Mouse (Mus musculus) splenic B cell, adult 2 months (primary cell): Measurements from ENCODE around the gene Atp5d.
"Not testable (repeated sequence)": the region's sequence is repeated elsewhere in the genome, so short reads cannot be mapped to it uniquely, and the experiment has no call there.

Experiments used
- DNase-seq: peaks from one replicate; pipeline ENCODE4 v3.0.0-alpha.2; 2011; ENCODE audit warnings: low read depth, low spot score
- H3K27me3 ChIP-seq: 2 replicates; pipeline ENCODE4 v1.6.1; 2012; ENCODE audit warnings: mild to moderate bottlenecking, low read length, moderate library complexity, mixed read lengths; ENCODE audit not compliant: control insufficient read depth, poor library complexity, insufficient read depth, severe bottlenecking
- H3K36me3 ChIP-seq: 2 replicates; pipeline ENCODE4 v1.6.1; 2012; ENCODE audit warnings: mild to moderate bottlenecking, low read length, moderate library complexity, mixed read lengths; ENCODE audit not compliant: control insufficient read depth, poor library complexity, insufficient read depth, severe bottlenecking

Gene Atp5d

GRCm38 (mm10) chr10:80160455-80161371 lies 22.3 kb downstream of the Atp5d start:
- Histone ChIP-seq H3K27me3 (no peaks in the 10 kb centered on the region), H3K36me3 (peaks cover 12% of the 10 kb centered on the region)
- peak; percentile 68 for DNase-seq

GRCm38 (mm10) chr10:80161522-80162242 lies 23.2 kb downstream of the Atp5d start:
- Histone ChIP-seq H3K36me3 (peaks cover 4% of the 10 kb centered on the region), H3K27me3 (no peaks in the 10 kb centered on the region)
- DNase-seq = no peak

DNA sequence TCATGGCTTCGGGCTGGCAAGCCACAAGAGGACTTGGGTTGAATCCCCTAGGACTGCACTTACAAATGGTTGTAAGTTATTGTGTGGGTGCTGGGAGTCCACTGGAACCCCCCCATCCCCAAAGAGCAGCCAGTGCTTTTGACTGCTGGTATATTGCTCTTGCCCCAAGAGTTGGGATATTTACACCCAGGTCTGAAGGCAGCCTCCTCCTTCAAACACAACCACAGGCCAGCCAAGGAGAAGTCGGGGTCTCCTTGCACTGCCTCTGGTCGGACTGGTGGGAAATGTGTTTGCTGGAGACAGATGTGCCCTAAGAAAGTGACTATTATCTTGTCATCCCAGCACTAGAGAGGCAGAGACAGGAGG lies 23.8 kb downstream of the Atp5d start:
- H3K36me3 ChIP-seq = no peaks in the 10 kb centered on the region; the same call in 1 of the 2 replicates
- no peaks in the 10 kb centered on the region for H3K27me3 ChIP-seq
- no peak for DNase-seq

DNA sequence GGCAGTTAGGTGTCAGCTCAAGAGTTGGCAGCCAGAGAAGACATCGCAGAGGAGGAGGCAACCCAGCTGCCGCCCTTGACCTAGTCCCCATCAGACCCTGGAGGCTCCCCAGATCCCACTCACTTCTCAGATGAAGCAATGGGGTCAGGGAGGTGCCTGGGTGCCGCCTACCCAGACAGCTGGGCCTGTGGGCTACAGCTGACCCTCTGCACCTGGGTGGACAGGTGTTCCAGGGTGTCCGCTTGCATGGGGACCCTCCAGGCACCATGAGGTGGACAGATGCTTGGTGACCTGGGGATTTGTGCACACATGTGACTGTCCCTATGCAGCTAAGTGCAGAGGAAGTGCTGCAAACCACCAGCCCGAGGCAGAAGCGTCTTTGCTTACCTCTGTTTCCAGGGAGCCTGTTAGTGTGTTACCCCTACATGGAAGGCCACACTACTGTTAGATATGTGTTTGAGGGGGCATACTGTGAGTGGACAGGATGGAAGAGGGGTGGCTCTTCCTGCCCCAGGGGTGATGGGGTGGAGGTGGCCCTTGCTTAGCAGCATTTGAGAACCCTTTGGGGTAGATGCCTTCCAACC lies 24.4 kb downstream of the Atp5d start:
- no peak for DNase-seq

GRCm38 (mm10) chr10:80163721-80164120 lies 25.3 kb downstream of the Atp5d start:
- Histone ChIP-seq H3K36me3 (no peaks in the 10 kb centered on the region), H3K27me3 (no peaks in the 10 kb centered on the region)
- DNase-seq = no peak

More for the DNA sequence above, 24.4 kb downstream of the Atp5d start:
- Histone ChIP-seq H3K27me3 (no peaks in the 10 kb centered on the region), H3K36me3 (no peaks in the 10 kb centered on the region)

DNA sequence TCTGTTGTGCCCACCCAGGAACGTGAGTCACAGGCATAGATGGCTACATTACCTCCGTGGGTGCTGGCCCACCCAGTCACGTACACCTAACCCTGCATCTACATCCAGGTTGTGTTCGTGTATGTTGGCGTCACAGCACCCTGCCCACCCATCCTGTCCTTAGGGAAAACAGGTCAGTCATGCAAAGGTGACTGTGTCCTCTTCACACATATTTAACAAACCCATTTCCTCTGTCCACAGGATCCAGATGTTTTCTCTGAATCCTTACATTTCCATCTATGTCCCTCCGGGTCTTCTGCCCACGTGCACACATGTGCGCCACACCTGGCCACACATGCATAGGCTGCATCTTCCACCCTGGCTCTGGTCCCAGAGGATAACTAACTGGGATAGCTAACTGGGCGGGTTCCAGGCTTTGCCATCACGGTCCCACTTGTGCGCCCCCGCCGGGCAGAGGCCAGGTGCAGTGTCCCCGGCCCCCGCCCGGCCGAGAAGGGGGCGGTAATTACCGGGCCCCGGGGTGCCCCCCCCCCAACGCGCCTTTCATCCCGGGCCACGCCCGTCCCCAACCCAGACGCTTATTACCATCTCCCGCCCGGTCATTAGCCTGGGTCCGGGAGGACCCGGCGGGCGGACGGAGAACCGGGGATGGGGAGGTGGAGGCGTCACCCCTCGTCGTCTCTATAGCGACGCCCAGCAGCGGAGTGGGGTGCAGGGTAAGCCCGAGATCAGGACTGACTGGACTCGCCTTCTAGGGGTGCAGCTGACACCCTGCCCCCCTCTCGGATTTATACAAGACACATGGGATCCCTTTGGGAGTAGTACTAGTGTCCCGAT lies 25.9 kb downstream of the Atp5d start:
- Histone ChIP-seq H3K27me3 (no peaks in the 10 kb centered on the region), H3K36me3 (no peaks in the 10 kb centered on the region)
- no peak for DNase-seq

DNA sequence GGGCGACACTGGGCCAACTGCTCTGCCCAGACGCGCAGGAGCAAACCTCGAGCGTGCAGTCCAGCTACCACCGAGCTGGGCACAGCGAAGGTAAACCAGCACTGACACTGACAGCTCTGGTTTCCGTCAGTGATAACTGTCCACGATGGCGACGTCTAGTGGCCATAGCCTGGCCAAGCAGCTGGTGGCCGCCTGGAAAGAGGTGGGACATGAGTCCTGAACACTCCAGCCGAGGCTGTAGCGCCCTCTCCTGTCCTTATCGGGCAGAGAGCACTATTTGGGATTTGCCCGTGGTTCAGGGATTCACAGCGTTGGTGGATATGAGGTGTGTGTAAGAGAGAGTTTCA lies 26.5 kb downstream of the Atp5d start:
- no peaks in the 10 kb centered on the region for H3K27me3 ChIP-seq
- no peaks in the 10 kb centered on the region for H3K36me3 ChIP-seq
- DNase-seq = peak; percentile 97

GRCm38 (mm10) chr10:80165392-80166128 lies 27.1 kb downstream of the Atp5d start, which contains the start of gene Cirbp:
Cirbp (plus strand) TSS chr10:80165985.
- Histone ChIP-seq H3K27me3 (no peaks in the 10 kb centered on the region), H3K36me3 (peaks cover 4% of the 10 kb centered on the region; the same call in 1 of the 2 replicates)
- DNase-seq = no peak

DNA sequence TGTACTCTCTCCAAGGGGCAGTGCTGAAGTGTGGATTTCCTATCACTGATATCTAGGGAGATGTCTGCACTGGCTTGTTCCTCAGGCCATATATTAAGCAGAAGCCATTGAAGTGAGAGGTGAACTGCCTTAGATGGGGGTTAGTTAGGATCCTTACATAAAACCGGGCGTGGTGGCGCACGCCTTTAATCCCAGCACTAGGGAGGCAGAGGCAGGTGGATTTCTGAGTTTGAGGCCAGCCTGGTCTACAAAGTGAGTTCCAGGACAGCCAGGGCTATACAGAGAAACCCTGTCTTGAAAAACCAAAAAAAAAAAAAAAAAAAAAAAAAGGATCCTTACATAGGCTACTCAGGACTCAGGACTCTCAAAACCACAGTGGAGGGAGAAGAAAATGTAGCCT lies 27.7 kb downstream of the Atp5d start:
- DNase-seq, H3K27me3 ChIP-seq: not testable (repeated sequence)

DNA sequence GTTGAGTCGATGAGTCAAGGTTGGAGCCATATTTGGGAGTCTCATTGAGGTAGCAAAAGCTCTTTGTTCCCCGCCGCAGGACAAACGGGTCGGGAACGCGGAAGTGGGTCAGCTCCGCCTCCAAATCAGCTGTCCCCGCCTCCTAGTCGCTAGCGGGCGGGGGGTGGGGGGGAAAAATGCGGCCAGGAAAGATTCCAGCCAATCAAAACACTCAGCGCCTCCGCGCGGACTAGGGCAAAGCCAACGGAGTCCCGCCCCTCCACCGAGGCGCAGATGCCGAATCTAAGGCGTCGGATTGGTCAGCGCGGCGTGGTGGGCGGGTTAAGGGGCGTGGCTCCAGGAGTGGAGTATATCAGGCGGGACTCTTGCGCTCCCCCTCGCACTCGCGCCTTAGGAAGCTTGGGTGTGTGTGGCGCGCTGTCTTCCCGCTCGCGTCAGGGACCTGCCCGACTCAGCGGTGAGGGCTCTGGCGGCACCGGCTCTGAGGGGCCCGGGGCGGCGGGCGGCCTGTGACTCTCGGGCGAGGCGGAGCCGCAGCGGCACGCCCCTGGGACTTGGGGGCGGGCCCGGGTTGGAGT lies 29.1 kb downstream of the Atp5d start:
- DNase-seq = peak; percentile 99
- H3K36me3 ChIP-seq = peaks cover 11% of the 10 kb centered on the region

More for the DNA sequence above, 27.7 kb downstream of the Atp5d start:
- H3K36me3 ChIP-seq = not testable (repeated sequence)

DNA sequence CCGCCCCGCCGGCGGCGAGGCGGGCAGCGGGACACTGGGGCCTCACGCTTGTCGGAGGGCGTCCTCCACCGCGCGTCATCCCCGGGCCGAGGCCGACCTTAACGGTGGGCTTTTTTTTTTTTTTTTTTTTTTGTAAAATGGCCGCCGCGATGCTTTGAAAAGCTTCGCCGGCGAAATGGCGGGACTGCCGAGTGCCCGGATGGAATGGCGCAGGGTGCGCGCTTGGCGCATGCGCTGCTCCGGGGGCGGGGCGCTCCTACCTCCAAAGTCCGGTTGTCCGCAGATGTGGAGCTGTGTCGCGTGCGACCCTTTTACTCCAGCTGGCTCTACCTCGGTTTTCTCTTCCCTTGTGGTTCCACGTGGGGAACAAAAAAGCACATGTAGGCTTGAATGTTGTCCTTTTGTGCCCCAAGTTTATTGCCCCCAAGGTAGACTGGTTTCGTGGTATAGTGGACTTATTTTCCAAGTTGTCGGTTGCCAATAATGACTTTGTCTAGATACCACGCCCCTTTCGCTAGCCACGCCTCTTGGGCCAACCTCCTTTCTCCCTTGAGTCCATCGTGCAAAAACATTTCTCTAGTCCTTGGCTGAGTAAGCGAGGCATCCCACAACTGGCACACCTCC lies 29.7 kb downstream of the Atp5d start:
- DNase-seq = peak; percentile 91
- peaks cover 11% of the 10 kb centered on the region for H3K36me3 ChIP-seq
- H3K27me3 ChIP-seq = no peaks in the 10 kb centered on the region

More for the DNA sequence above, 29.1 kb downstream of the Atp5d start:
- H3K27me3 ChIP-seq = no peaks in the 10 kb centered on the region

DNA sequence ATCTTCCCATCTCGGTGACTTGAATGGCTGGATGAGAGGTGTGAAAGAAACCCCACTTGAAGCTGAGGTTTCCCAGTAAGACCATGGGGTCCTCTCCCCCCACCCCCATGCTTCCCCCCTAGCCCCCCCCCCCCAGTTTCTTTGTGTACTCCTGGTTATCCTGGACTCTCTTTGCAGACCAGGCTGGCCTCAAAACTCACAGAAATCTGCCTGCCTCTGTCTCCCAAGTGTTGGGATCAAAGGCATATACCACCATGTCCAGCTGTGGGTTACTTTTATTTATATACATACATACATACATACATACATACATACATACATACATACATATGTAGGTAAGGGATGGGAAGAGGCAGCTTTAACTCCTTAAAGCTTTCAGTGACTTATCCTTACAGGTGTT lies 30.6 kb downstream of the Atp5d start:
- Histone ChIP-seq H3K36me3 (peaks cover 11% of the 10 kb centered on the region), H3K27me3 (no peaks in the 10 kb centered on the region)
- DNase-seq = no peak

- Histone ChIP-seq H3K36me3 (peaks cover 11% of the 10 kb centered on the region), H3K27me3 (no peaks in the 10 kb centered on the region)
- no peak for DNase-seq
Measured at GRCm38 (mm10) chr10:80169651-80170050, 31.2 kb downstream of the Atp5d start.
